Mouse (Mus musculus) kidney, adult 2 months (tissue): ENCODE measurements around the gene Osbpl2.

ENCODE experiments used
- CTCF ChIP-seq: fragments of 200-500 bp; conservative IDR thresholded peaks from 2 replicates; pipeline ENCODE4 v1.5.1; 2011; ENCODE audit warnings: low read depth, mild to moderate bottlenecking, control low read depth, low read length, moderate library complexity, mixed read lengths; ENCODE audit not compliant: insufficient read depth, insufficient read length
- POLR2A ChIP-seq: fragments of 200-500 bp; IDR thresholded peaks from one replicate; pipeline ENCODE4 v1.6.1; 2011; ENCODE audit warnings: low read depth, low read length, control low read depth

- TF ChIP-seq CTCF (no peak), POLR2A (no peak)
Measured at GRCm38 (mm10) chr2:180080680-180081079, 38.4 kb upstream of the Osbpl2 start.
